Mouse (Mus musculus) CH12.LX (cell line): ENCODE results near the gene Prss2. TPM values are rescaled to one million over a fixed set of nuclear protein-coding genes. Genes with fewer than 3 reads are reported as not detected.

Experiments
- DNase-seq: peaks from one replicate; pipeline ENCODE4 v3.0.0-alpha.2; 2013; ENCODE audit errors: extremely low read depth
- H3K27ac ChIP-seq: 2 replicates; pipeline ENCODE4 v1.5.1; 2012; ENCODE audit warnings: low read depth, mild to moderate bottlenecking, control low read depth, moderate library complexity; ENCODE audit not compliant: insufficient read depth
- H3K27me3 ChIP-seq: replicated peaks from 2 replicates; pipeline ENCODE3; 2012; ENCODE audit warnings: inconsistent platforms
- H3K36me3 ChIP-seq, 2 experiments: replicated peaks in 1 of 2; 2 replicates each; pipeline versions ENCODE3 to v1.6.1; 2012; ENCODE audit warnings: inconsistent platforms in 1 of 2, low read length in 1 of 2, mild to moderate bottlenecking in 1 of 2, mixed read lengths in 1 of 2, moderate library complexity in 1 of 2; ENCODE audit not compliant: control insufficient read depth in 1 of 2, insufficient read depth in 1 of 2
- H3K4me1 ChIP-seq, 2 experiments: 2 replicates each; pipeline ENCODE4 v1.6.1; 2012; ENCODE audit warnings: inconsistent platforms in 1 of 2, moderate library complexity in 1 of 2; ENCODE audit not compliant: insufficient read depth in 2 of 2, control insufficient read depth in 1 of 2
- H3K4me2 ChIP-seq: 2 replicates; pipeline ENCODE4 v1.6.1; 2012; ENCODE audit warnings: low read depth, mild to moderate bottlenecking, control low read depth; ENCODE audit not compliant: poor library complexity, insufficient read depth, severe bottlenecking
- H3K4me3 ChIP-seq, 3 experiments: fragments of 150-350 bp in 1 of 3; sonication (generic) in 1 of 3; replicated peaks in 1 of 3; 2 replicates each; pipeline versions ENCODE3 to v1.5.1; 2011 to 2012; ENCODE audit warnings: low read depth in 2 of 3, low read length in 2 of 3, mild to moderate bottlenecking in 2 of 3, moderate library complexity in 2 of 3, control low read depth in 1 of 3, improper control_type of control experiment in 1 of 3, inconsistent platforms in 1 of 3, mixed read lengths in 1 of 3; ENCODE audit not compliant: poor library complexity in 1 of 3
- H3K79me2 ChIP-seq: replicated peaks from 2 replicates; pipeline ENCODE4 v1.6.1; 2012; ENCODE audit warnings: mild to moderate bottlenecking, moderate library complexity; ENCODE audit not compliant: control insufficient read depth, poor library complexity, insufficient read depth, severe bottlenecking; ENCODE audit errors: extremely low read depth
- H3K9ac ChIP-seq: 2 replicates; pipeline ENCODE4 v1.6.1; 2012; ENCODE audit warnings: low read depth, mild to moderate bottlenecking, control low read depth, moderate library complexity; ENCODE audit not compliant: insufficient read depth
- H3K9me3 ChIP-seq: replicated peaks from 2 replicates; pipeline ENCODE3; 2012; ENCODE audit warnings: low read length, inconsistent platforms, mixed read lengths
- BHLHE40 ChIP-seq: IDR thresholded peaks from 2 replicates; pipeline ENCODE4 v1.6.1; 2011; ENCODE audit warnings: mild to moderate bottlenecking, low read depth, low read length, improper control_type of control experiment
- CHD1 ChIP-seq: IDR thresholded peaks from 2 replicates; pipeline ENCODE4 v1.6.1; 2012; ENCODE audit warnings: low read depth, low read length, improper control_type of control experiment, inconsistent platforms
- CHD2 ChIP-seq: IDR thresholded peaks from 2 replicates; pipeline ENCODE4 v1.6.1; 2011; ENCODE audit warnings: low read length, improper control_type of control experiment
- ELF1 ChIP-seq: IDR thresholded peaks from 2 replicates; pipeline ENCODE4 v1.6.1; 2014; ENCODE audit warnings: low read depth, mild to moderate bottlenecking, inconsistent platforms, low read length, improper control_type of control experiment
- GABPA ChIP-seq: IDR thresholded peaks from 2 replicates; pipeline ENCODE4 v1.6.1; 2012; ENCODE audit warnings: low read depth, low read length, improper control_type of control experiment, inconsistent platforms; ENCODE audit not compliant: insufficient replicate concordance
- IRF4 ChIP-seq: IDR thresholded peaks from 2 replicates; pipeline ENCODE4 v1.6.1; 2014; ENCODE audit warnings: low read depth, mild to moderate bottlenecking, inconsistent platforms, low read length, improper control_type of control experiment
- JUND ChIP-seq: conservative IDR thresholded peaks from 2 replicates; pipeline ENCODE4 v1.6.1; 2011; ENCODE audit warnings: low read depth, low read length, improper control_type of control experiment
- KAT2A ChIP-seq: IDR thresholded peaks from 2 replicates; pipeline ENCODE4 v1.6.1; 2012; ENCODE audit warnings: low read length, improper control_type of control experiment, inconsistent platforms; ENCODE audit not compliant: insufficient replicate concordance
- MAX ChIP-seq: IDR thresholded peaks from 2 replicates; pipeline ENCODE4 v1.6.1; 2011; ENCODE audit warnings: low read length, improper control_type of control experiment
- MAZ ChIP-seq: IDR thresholded peaks from 2 replicates; pipeline ENCODE4 v1.6.1; 2012; ENCODE audit warnings: low read depth, mild to moderate bottlenecking, inconsistent platforms, low read length, improper control_type of control experiment, moderate library complexity
- MEF2A ChIP-seq: IDR thresholded peaks from 2 replicates; pipeline ENCODE4 v1.6.1; 2014; ENCODE audit warnings: low read depth, mild to moderate bottlenecking, inconsistent platforms, low read length, improper control_type of control experiment, borderline replicate concordance
- NELFE ChIP-seq: IDR thresholded peaks from 2 replicates; pipeline ENCODE4 v1.6.1; 2011; ENCODE audit warnings: low read depth, low read length, improper control_type of control experiment
- PAX5 ChIP-seq: IDR thresholded peaks from 2 replicates; pipeline ENCODE4 v1.6.1; 2012; ENCODE audit warnings: low read length, inconsistent platforms, mixed read lengths
- POLR2A ChIP-seq: IDR thresholded peaks from 2 replicates; pipeline ENCODE4 v1.6.1; 2011; ENCODE audit warnings: low read depth, mild to moderate bottlenecking, improper control_type of control experiment, low read length
- RCOR1 ChIP-seq: conservative IDR thresholded peaks from 2 replicates; pipeline ENCODE4 v1.6.1; 2012; ENCODE audit warnings: low read depth, mild to moderate bottlenecking, inconsistent platforms, low read length, improper control_type of control experiment
- UBTF ChIP-seq: IDR thresholded peaks from 2 replicates; pipeline ENCODE4 v1.6.1; 2012; ENCODE audit warnings: low read depth, mild to moderate bottlenecking, inconsistent platforms, low read length, improper control_type of control experiment, moderate library complexity
- USF1 ChIP-seq: IDR thresholded peaks from 2 replicates; pipeline ENCODE4 v1.6.1; 2014; ENCODE audit warnings: low read depth, mild to moderate bottlenecking, inconsistent platforms, low read length, improper control_type of control experiment
- USF2 ChIP-seq: conservative IDR thresholded peaks from 2 replicates; pipeline ENCODE4 v1.6.1; 2011; ENCODE audit warnings: low read depth, low read length, improper control_type of control experiment
- ZC3H11A ChIP-seq: IDR thresholded peaks from 2 replicates; pipeline ENCODE4 v1.6.1; 2012; ENCODE audit warnings: low read depth, mild to moderate bottlenecking, inconsistent platforms, low read length, improper control_type of control experiment
- ZMIZ1 ChIP-seq: IDR thresholded peaks from 2 replicates; pipeline ENCODE4 v1.6.1; 2012; ENCODE audit warnings: low read depth, mild to moderate bottlenecking, inconsistent platforms, low read length, improper control_type of control experiment
- dilution Hi-C: fragments of 300-500 bp; cut with MboI; formaldehyde crosslinking; loops from 2 replicates; pipeline ENCODE4 v1.14.3; 2020; ENCODE audit warnings: low sequenced_read_pairs; ENCODE audit not compliant: extremely low pct_unique_long_range_greater_than_20kb, extremely low pct_ligation_motif_present
- in situ Hi-C: fragments of 300-500 bp; cut with MboI; formaldehyde crosslinking; loops from 3 replicates; pipeline ENCODE4 v1.14.3; 2019; ENCODE audit warnings: low sequenced_read_pairs, low pct_ligation_motif_present, low pct_unique_long_range_greater_than_20kb, mixed read lengths
- polyA plus RNA-seq: library from polyadenylated mRNA; unstranded; fragments of >175 nt; gene quantifications from 2 replicates; pipeline ENCODE4 v1.2.1, GENCODE M21; 2012; ENCODE audit warnings: low read depth; ENCODE audit not compliant: insufficient read length
- total RNA-seq, 2 experiments: library from RNA; depleted of rRNA; stranded (reverse); fragments of 300-350 nt in 1 of 2; fragments of >200 nt in 1 of 2; gene quantifications; 2 replicates each; pipeline ENCODE4 v1.2.3; 2012 to 2014

Prss2 gene
- not detected in 2 replicates for total RNA-seq (2012; rRNA removed)
- not detected in 2 replicates for total RNA-seq (2014; rRNA removed)
- polyA plus RNA-seq: not detected in 2 replicates

DNA sequence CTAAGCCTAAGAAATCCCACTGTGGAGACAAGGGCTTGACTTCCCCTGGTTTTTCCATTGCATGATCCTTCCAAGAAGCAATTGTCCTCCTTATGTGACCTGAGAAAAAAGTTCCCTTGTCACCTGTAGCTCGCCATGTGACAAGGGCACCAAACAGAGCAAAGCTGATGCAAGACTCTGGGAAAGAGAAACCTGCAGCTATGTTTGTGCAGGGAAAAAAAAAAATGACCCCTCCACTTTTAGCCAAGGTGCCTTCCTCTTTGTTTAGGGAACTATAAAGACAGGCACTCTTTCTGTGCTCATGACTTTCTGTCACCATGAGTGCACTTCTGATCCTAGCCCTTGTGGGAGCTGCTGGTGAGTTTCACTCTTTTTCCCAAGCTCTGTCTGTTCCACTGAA, at the start of gene Prss2:
Prss2 (plus strand) TSS at position 301 of the 400 bp plus-strand sequence.
- no peaks in the 10 kb centered on the region for H3K9me3 ChIP-seq
- no peaks in the 10 kb centered on the region for H3K79me2 ChIP-seq
- no peak within 1 kb of the TSS for H3K27ac ChIP-seq
- H3K36me3 ChIP-seq: no peaks in the 10 kb centered on the region
- dilution Hi-C loops: no loop called here
- no peaks in the 10 kb centered on the region for H3K27me3 ChIP-seq
- no peak within 1 kb of the TSS for H3K4me3 ChIP-seq
- in situ Hi-C loops: loop anchor here (25.0 kb wide), 1 partner anchor 259 kb away; no protein-coding TSS in a partner anchor
- no peak for TF ChIP-seq CHD2
- TF ChIP-seq RCOR1: no peak
- no peak for TF ChIP-seq MEF2A
- peaks cover 0 to 20% of the 10 kb centered on the region in 2 experiments; a peak in 2 of 4 replicates for H3K4me1 ChIP-seq
- no peak within 1 kb of the TSS for H3K4me2 ChIP-seq
- no peak for DNase-seq
- no peak within 1 kb of the TSS for H3K9ac ChIP-seq

DNA sequence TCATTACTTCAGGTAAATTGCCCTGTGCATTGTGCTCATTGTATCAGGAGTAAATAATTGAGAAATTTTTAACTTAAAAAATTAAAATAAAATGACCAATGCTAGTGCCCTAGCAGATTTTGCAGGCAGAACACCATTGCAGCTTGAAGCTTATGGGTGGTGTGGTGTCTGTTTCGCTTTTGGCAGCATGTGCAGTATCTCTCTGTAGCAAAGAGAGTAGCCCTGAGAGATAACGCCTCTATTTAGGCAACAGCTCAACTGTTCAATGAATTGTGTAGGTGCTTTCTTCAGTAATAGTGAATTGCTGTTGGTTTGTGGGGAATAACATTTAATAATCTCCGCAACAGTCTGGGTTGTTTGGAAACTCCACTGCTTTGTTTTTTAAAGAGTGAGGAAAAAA, 22.2 kb upstream of the Prss2 start:
- no peak for TF ChIP-seq RCOR1
- TF ChIP-seq USF2: no peak
- TF ChIP-seq USF1: no peak
- TF ChIP-seq PAX5: no peak
- TF ChIP-seq KAT2A: no peak
- no peak for TF ChIP-seq ZMIZ1
- TF ChIP-seq ZC3H11A: no peak
- TF ChIP-seq JUND: no peak
- TF ChIP-seq NELFE: no peak
- TF ChIP-seq BHLHE40: no peak
- TF ChIP-seq UBTF: no peak
- TF ChIP-seq GABPA: no peak
- no peak for TF ChIP-seq CHD1
- TF ChIP-seq IRF4: no peak
- TF ChIP-seq MAZ: no peak
- no peak for TF ChIP-seq ELF1
- TF ChIP-seq MAX: no peak
- TF ChIP-seq POLR2A: no peak
- TF ChIP-seq, all 38 proteins: peak for 0
- in situ Hi-C loops (no loop called here), dilution Hi-C loops (no loop called here)
- Histone ChIP-seq H3K36me3 (no peaks in the 10 kb centered on the region), H3K4me1 (peaks cover 0 to under 1% of the 10 kb centered on the region in 2 experiments; a peak in 1 of 4 replicates), H3K9ac (no peak overlapping the region), H3K9me3 (no peaks in the 10 kb centered on the region), H3K4me3 (no peak overlapping the region), H3K27ac (no peak overlapping the region), H3K27me3 (no peaks in the 10 kb centered on the region), H3K4me2 (no peak overlapping the region), H3K79me2 (no peaks in the 10 kb centered on the region)
- DNase-seq: no peak
